Mouse (Mus musculus) ES-Bruce4 (cell line): ENCODE results near the gene Tln1. TPM values are rescaled to one million over a fixed set of nuclear protein-coding genes. Genes with fewer than 3 reads are reported as not detected.
"Not testable (repeated sequence)": the region's sequence is repeated elsewhere in the genome, so short reads cannot be mapped to it uniquely, and the experiment has no call there.

Source experiments
- H3K27ac ChIP-seq: 2 replicates; pipeline ENCODE4 v1.5.1; 2012; ENCODE audit warnings: low read length, inconsistent platforms; ENCODE audit not compliant: insufficient read depth
- H3K27me3 ChIP-seq: 2 replicates; pipeline ENCODE4 v1.6.1; 2012; ENCODE audit warnings: mild to moderate bottlenecking, low read length, inconsistent platforms; ENCODE audit not compliant: control insufficient read depth, poor library complexity, insufficient read depth, severe bottlenecking
- H3K36me3 ChIP-seq: 2 replicates; pipeline ENCODE4 v1.6.1; 2012; ENCODE audit warnings: inconsistent platforms, mild to moderate bottlenecking, low read length, moderate library complexity; ENCODE audit not compliant: control insufficient read depth, poor library complexity, insufficient read depth, severe bottlenecking
- H3K4me1 ChIP-seq: one replicate; pipeline ENCODE4 v1.8.1; 2011; ENCODE audit warnings: low read length; ENCODE audit not compliant: control insufficient read depth, insufficient read depth
- H3K4me3 ChIP-seq: 2 replicates; pipeline ENCODE4 v1.5.1; 2011; ENCODE audit warnings: low read depth, mild to moderate bottlenecking, low read length
- H3K9ac ChIP-seq: 2 replicates; pipeline ENCODE4 v1.6.1; 2012; ENCODE audit warnings: low read depth, mild to moderate bottlenecking, inconsistent platforms; ENCODE audit not compliant: poor library complexity, severe bottlenecking
- H3K9me3 ChIP-seq: replicated peaks from 2 replicates; pipeline ENCODE4 v1.6.1; 2012; ENCODE audit warnings: mild to moderate bottlenecking, low read length, inconsistent platforms; ENCODE audit not compliant: control insufficient read depth, poor library complexity, insufficient read depth, severe bottlenecking
- CTCF ChIP-seq: IDR thresholded peaks from one replicate; pipeline ENCODE4 v1.8.1; 2011; ENCODE audit warnings: low read depth, low read length
- EP300 ChIP-seq: IDR thresholded peaks from 2 replicates; pipeline ENCODE4 v1.6.1; 2011; ENCODE audit warnings: low read depth, low read length; ENCODE audit not compliant: insufficient read depth
- POLR2A ChIP-seq: IDR thresholded peaks from one replicate; pipeline ENCODE4 v1.8.1; 2011; ENCODE audit warnings: low read length; ENCODE audit not compliant: insufficient read depth
- polyA plus RNA-seq: library from polyadenylated mRNA; stranded (reverse); fragments of >200 nt; gene quantifications from 2 replicates; pipeline ENCODE4 v1.2.4, GENCODE M21; 2011; ENCODE audit warnings: low read depth; ENCODE audit not compliant: missing spikeins, insufficient read depth, insufficient read length

Gene Tln1
- polyA plus RNA-seq, 1 experiment, result 92.5 TPM

GRCm38 (mm10) chr4:43555926-43556325 is 6.6 kb downstream of the Tln1 start:
- no peaks in the 10 kb centered on the region for H3K9me3 ChIP-seq
- no peak overlapping the region for H3K9ac ChIP-seq
- H3K4me3 ChIP-seq, result no peak overlapping the region
- H3K27ac ChIP-seq, result no peak overlapping the region
- peaks cover 41% of the 10 kb centered on the region for H3K36me3 ChIP-seq
- H3K4me1 ChIP-seq, result peaks cover 12% of the 10 kb centered on the region
- H3K27me3 ChIP-seq, result no peaks in the 10 kb centered on the region
- TF ChIP-seq EP300 (no peak), CTCF (no peak), POLR2A (no peak)

GRCm38 (mm10) chr4:43553891-43554290 is 8.6 kb downstream of the Tln1 start:
- Histone ChIP-seq H3K27me3 (no peaks in the 10 kb centered on the region), H3K9me3 (no peaks in the 10 kb centered on the region), H3K4me1 (peaks cover 10% of the 10 kb centered on the region), H3K4me3 (no peak overlapping the region), H3K36me3 (peaks cover 57% of the 10 kb centered on the region), H3K9ac (no peak overlapping the region), H3K27ac (no peak overlapping the region)
- TF ChIP-seq EP300, result no peak
- no peak for TF ChIP-seq CTCF
- no peak for TF ChIP-seq POLR2A

- TF ChIP-seq CTCF, result no peak
- TF ChIP-seq EP300, result no peak
- no peak for TF ChIP-seq POLR2A
- Histone ChIP-seq H3K4me1 (peaks cover 5% of the 10 kb centered on the region), H3K27ac (no peak overlapping the region), H3K9ac (no peak overlapping the region), H3K36me3 (peaks cover 59% of the 10 kb centered on the region), H3K27me3 (no peaks in the 10 kb centered on the region), H3K4me3 (no peak overlapping the region), H3K9me3 (no peaks in the 10 kb centered on the region)
These were observed 10.1 kb downstream of the Tln1 start for GRCm38 (mm10) chr4:43552437-43552836.

- H3K4me1 ChIP-seq, H3K27ac ChIP-seq, H3K4me3 ChIP-seq, H3K9me3 ChIP-seq, H3K9ac ChIP-seq, H3K27me3 ChIP-seq: not testable (repeated sequence)
- H3K36me3 ChIP-seq, result peaks cover 59% of the 10 kb centered on the region
These were observed 10.6 kb downstream of the Tln1 start for GRCm38 (mm10) chr4:43551854-43552253.

- Histone ChIP-seq H3K36me3 (peaks cover 65% of the 10 kb centered on the region), H3K27ac (no peak overlapping the region), H3K9me3 (no peaks in the 10 kb centered on the region), H3K4me1 (no peaks in the 10 kb centered on the region), H3K9ac (no peak overlapping the region), H3K27me3 (no peaks in the 10 kb centered on the region), H3K4me3 (no peak overlapping the region)
- TF ChIP-seq CTCF, result no peak
- no peak for TF ChIP-seq POLR2A
- no peak for TF ChIP-seq EP300
These were observed 13.4 kb downstream of the Tln1 start for GRCm38 (mm10) chr4:43549055-43549454.

- no peaks in the 10 kb centered on the region for H3K4me1 ChIP-seq
- TF ChIP-seq POLR2A (no peak), CTCF (no peak), EP300 (no peak)
These were observed 15.3 kb downstream of the Tln1 start for GRCm38 (mm10) chr4:43547160-43547559.

More at GRCm38 (mm10) chr4:43547160-43547559, 15.3 kb downstream of the Tln1 start:
- Histone ChIP-seq H3K27me3 (no peaks in the 10 kb centered on the region), H3K36me3 (peaks cover 66% of the 10 kb centered on the region), H3K27ac (no peak overlapping the region), H3K4me3 (no peak overlapping the region), H3K9ac (no peak overlapping the region), H3K9me3 (peaks cover 18% of the 10 kb centered on the region)
